Mouse (Mus musculus): ENCODE measurements around the gene Ccdc61.

- no peak for TF ChIP-seq EP300 (IDR thresholded peaks at IDR 0.05; ENCODE audit: insufficient read depth, low read depth, low read length)
- no peak for TF ChIP-seq CTCF (IDR thresholded peaks at IDR 0.05)
Measured at GRCm38 (mm10) chr7:18923267-18923666, 13.1 kb upstream of the Ccdc61 start.
